8 mouse cellular contexts compared by ENCODE assay signal in the genomic region with DNA sequence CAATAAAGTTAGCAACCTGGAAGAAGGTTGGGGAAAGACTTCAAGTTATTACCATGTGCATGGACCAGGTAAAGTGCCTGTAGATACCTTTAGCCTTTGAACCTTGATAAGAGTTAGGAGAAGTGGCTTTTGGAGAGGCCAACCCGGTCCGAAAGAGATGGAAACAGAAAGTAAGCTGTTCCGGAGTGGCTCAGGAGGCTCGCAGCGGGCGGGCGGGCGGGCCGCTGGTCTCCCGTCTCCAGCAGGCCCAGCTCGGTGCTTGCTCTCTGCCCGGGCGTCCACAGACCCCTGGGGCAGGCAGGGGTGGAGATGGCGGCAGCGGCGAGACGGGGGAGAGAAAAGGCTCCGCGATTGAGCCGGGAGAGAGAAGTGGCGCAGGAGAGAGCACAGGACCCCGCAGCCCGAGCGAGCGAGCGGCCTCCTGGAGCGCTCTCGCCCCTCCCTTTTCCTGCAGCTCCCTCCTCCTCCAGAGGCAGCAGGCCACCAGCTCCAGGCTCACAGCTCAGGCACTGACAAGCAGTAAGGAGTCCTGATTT. TPM values are rescaled to one million over a fixed set of nuclear protein-coding genes. Genes with fewer than 3 reads are reported as not detected.
A peak's percentile ranks its signal among the peaks of the same experiment; 100 is the strongest.
DNase-seq lines count a peak whose midpoint lies in the region; ATAC-seq lines count a peak whose summit lies in the region.

A gene (minus strand): TSS at position 441 of the 536 bp plus-strand sequence.

- H3K4me1 ChIP-seq in embryonic facial prominence, embryonic 10.5 days: peaks cover 20% of the 10 kb centered on the region
- peaks cover 10% of the 10 kb centered on the region; the same call in 1 of the 2 replicates for H3K4me1 ChIP-seq in limb, embryonic 10.5 days
- H3K4me1 ChIP-seq in midbrain, embryonic 12.5 days: peaks cover 4% of the 10 kb centered on the region; the same call in 1 of the 2 replicates

- H3K27ac ChIP-seq in embryonic facial prominence, embryonic 10.5 days (replicated peaks): peak within 1 kb of the TSS; percentile 95
- peak within 1 kb of the TSS; percentile 95 for H3K27ac ChIP-seq in limb, embryonic 10.5 days
- H3K27ac ChIP-seq in midbrain, embryonic 12.5 days (replicated peaks): peak within 1 kb of the TSS; percentile 46

- DNase-seq in urinary bladder, adult 18-20 months (ENCODE audit: low spot score in 2 of 2): peak; percentile 60 to 71
- no peak for DNase-seq in urinary bladder, postnatal 10 days (ENCODE audit: low spot score)
- peak; percentile 86 for DNase-seq in embryonic facial prominence, embryonic 10.5 days (ENCODE audit: low spot score)
- peak; percentile 99 for DNase-seq in heart, adult 11 months
- DNase-seq in kidney, adult 18-20 months: peak; percentile 89
- DNase-seq in limb, embryonic 10.5 days (ENCODE audit: low spot score): peak; percentile 82
- peak; percentile 54 for DNase-seq in spleen, adult 12 weeks (ENCODE audit: low spot score)

- no peaks in the 10 kb centered on the region for H3K9me3 ChIP-seq in embryonic facial prominence, embryonic 10.5 days
- H3K9me3 ChIP-seq in limb, embryonic 10.5 days (replicated peaks): no peaks in the 10 kb centered on the region; the same call in 1 of the 2 replicates
- no peaks in the 10 kb centered on the region for H3K9me3 ChIP-seq in midbrain, embryonic 12.5 days

- peak within 1 kb of the TSS; percentile 64 for H3K4me2 ChIP-seq in midbrain, embryonic 12.5 days (replicated peaks)

- peak within 1 kb of the TSS; percentile 78 for H3K9ac ChIP-seq in midbrain, embryonic 12.5 days (replicated peaks)

- peaks cover 11% of the 10 kb centered on the region for H3K27me3 ChIP-seq in embryonic facial prominence, embryonic 10.5 days (replicated peaks; ENCODE audit: low read depth, poor library complexity, severe bottlenecking)
- H3K27me3 ChIP-seq in limb, embryonic 10.5 days (ENCODE audit: low read depth, poor library complexity, severe bottlenecking): 0 out of 2 replicates have a peak, but pooled peaks cover 3% of the 10 kb centered on the region
- H3K27me3 ChIP-seq in midbrain, embryonic 12.5 days: peaks cover 10% of the 10 kb centered on the region

- no peaks in the 10 kb centered on the region for H3K36me3 ChIP-seq in embryonic facial prominence, embryonic 10.5 days (replicated peaks)
- H3K36me3 ChIP-seq in limb, embryonic 10.5 days: no peaks in the 10 kb centered on the region
- no peaks in the 10 kb centered on the region for H3K36me3 ChIP-seq in midbrain, embryonic 12.5 days

- under 1% methylated on average over 28 of the region's 28 CpGs for WGBS in embryonic facial prominence, embryonic 10.5 days
- under 1% methylated on average over 28 of the region's 28 CpGs for WGBS in limb, embryonic 10.5 days
- WGBS in midbrain, embryonic 12.5 days: under 1% methylated on average over 27 of the region's 28 CpGs

- H3K4me3 ChIP-seq in embryonic facial prominence, embryonic 10.5 days: peak within 1 kb of the TSS; percentile 80
- peak within 1 kb of the TSS; percentile 72 for H3K4me3 ChIP-seq in limb, embryonic 10.5 days
- H3K4me3 ChIP-seq in midbrain, embryonic 12.5 days: peak within 1 kb of the TSS; percentile 56

- peak; percentile 98 for ATAC-seq in midbrain, embryonic 12.5 days (ENCODE audit: low FRiP score, low read depth)

RNA-seq across cellular contexts. Expression of the gene that starts here (rescaled TPM):
- 0.43 and 0.55 TPM in 2 replicates for polyA plus RNA-seq in embryonic facial prominence, embryonic 10.5 days (2016; fragmentation: Nextera tagmentation; extraction: Ambion mirVana)
- polyA plus RNA-seq in limb, embryonic 10.5 days (2016; fragmentation: Nextera tagmentation; extraction: Ambion mirVana): 0.56 and 0.73 TPM in 2 replicates
- polyA plus RNA-seq in midbrain, embryonic 12.5 days (2016; fragmentation: Nextera tagmentation; extraction: Ambion mirVana): 0.42 and 0.50 TPM in 2 replicates

Comparison
In these comparisons a context has a peak if more than half of its experiments do, and no peak if none do; other contexts are left out.
1. Peak in DNase-seq, H3K4me3 ChIP-seq and H3K27ac ChIP-seq in embryonic facial prominence, embryonic 10.5 days; RNA of the gene not detected or under 1 TPM.
2. Peak in DNase-seq, H3K4me3 ChIP-seq and H3K27ac ChIP-seq in limb, embryonic 10.5 days; RNA of the gene not detected or under 1 TPM.
3. Peak in ATAC-seq, H3K4me3 ChIP-seq, H3K27ac ChIP-seq, H3K9ac ChIP-seq and H3K4me2 ChIP-seq in midbrain, embryonic 12.5 days; RNA of the gene not detected or under 1 TPM.